Mouse (Mus musculus) cerebellum, adult 2 months (tissue): Measurements from ENCODE around the gene Fam163b.

ENCODE experiments used
- CTCF ChIP-seq: fragments of 200-500 bp; IDR thresholded peaks from 2 replicates; pipeline ENCODE4 v1.5.1; 2011; ENCODE audit warnings: low read depth, mild to moderate bottlenecking, control low read depth, low read length, moderate library complexity, borderline replicate concordance; ENCODE audit not compliant: insufficient read depth
- POLR2A ChIP-seq: fragments of 200-500 bp; IDR thresholded peaks from 2 replicates; pipeline ENCODE4 v1.6.1; 2011; ENCODE audit warnings: low read length, control low read depth, borderline replicate concordance; ENCODE audit not compliant: insufficient read depth

DNA sequence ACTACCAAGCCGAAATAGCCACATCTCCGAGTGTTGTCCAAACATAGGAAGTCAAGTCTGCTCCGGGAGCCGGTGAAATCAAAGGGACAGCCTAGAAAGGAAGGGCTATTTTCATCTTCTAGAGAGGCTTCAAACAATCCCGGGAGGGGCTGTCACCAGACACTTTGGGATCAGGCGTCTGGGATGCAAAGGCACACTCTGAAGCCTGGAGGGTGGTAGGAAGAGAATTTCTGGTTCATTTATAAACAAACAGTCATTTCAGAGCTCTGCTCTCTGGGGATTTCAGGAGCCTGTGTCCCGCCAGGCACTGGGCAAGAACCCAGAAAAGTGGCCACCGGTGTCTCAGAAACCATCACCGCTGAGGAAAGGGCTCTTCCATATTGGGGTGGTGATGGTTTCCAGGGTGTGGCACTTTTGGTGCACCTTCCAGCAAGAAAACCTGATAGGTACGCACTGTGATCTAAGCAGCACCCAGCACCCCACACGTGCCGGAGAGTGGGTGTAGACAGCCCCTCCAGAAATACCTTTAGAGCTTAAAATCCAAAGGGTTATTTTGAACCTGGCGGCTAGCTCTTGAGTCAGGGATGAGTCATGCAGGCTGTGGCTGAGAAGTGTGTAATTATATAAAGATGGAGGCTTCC is 45.8 kb downstream of the Fam163b start:
- TF ChIP-seq CTCF, result no peak
- no peak for TF ChIP-seq POLR2A
